Mouse (Mus musculus): ENCODE results near the gene Elavl3.

- TF ChIP-seq GATA1 (IDR thresholded peaks at IDR 0.05; ENCODE audit: borderline replicate concordance, low read length) (no peak), CTCF (IDR thresholded peaks at IDR 0.05; ENCODE audit: low read depth, low read length) (no peak), POLR2AphosphoS5 (IDR thresholded peaks at IDR 0.05; ENCODE audit: insufficient replicate concordance, low read depth, low read length) (no peak), TAL1 (conservative IDR thresholded peaks at IDR 0.05; ENCODE audit: low read depth, low read length) (no peak), GATA2 (IDR thresholded peaks at IDR 0.05; ENCODE audit: borderline replicate concordance, low read depth, low read length) (no peak)
Measured at GRCm38 (mm10) chr9:22085022-22085834, 33.4 kb upstream of the Elavl3 start, which contains the start of gene Ecsit.

Measured in G1E (cell line).